19 mouse cellular contexts compared by ENCODE assay signal in the genomic region with DNA sequence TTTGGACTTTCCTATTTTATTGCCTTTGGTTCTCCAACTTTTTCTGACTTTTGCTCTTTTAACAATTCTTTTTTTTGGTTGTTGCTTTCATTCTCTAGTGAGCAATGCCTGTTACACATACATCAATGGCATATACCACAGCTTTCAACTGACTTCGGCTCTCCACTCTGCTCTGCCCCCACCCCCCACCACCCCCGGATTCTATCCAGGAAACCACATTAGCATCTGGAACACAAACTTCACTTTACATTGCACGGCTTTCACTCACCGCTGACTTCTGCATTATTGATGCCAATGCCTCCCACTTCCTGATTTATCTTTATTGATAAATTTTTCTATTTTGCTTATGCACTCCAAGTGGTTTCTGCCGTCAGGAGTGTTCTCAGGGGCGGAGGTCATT.
DNase-seq lines count a peak whose midpoint lies in the region; ATAC-seq lines count a peak whose summit lies in the region.
"Had no signal": no experiment of that assay in that cellular context is flagged by ENCODE, and none has a peak within 500 bp of the region (broad histone marks: within the 10 kb centered on the region; RNA-seq: fewer than 3 reads in every experiment).

No protein-coding gene starts in this region.

- intact Hi-C loops in left cerebral cortex, postnatal 10 days (cut with DNase I): no loop called here

- peak; percentile 5 for DNase-seq in CD4-positive helper T cell, adult 2 months (ENCODE audit: low read depth, low spot score)
- DNase-seq in naive thymus-derived CD4-positive, alpha-beta T cell, adult 2 months (ENCODE audit: low read depth): peak; percentile 3
- DNase-seq in lung, postnatal 25 days (ENCODE audit: low spot score): no peak
- DNase-seq in left cerebral cortex, postnatal 10 days (ENCODE audit: extremely low spot score in 1 of 2, low spot score in 2 of 2): no peak
- DNase-seq: adrenal gland, postnatal 14 days; cerebellum, adult 2 months; heart, adult 2 months; heart, postnatal 14 days had no signal

- H3K36me3 ChIP-seq in intestine, embryonic 16.5 days (ENCODE audit: control insufficient read depth, insufficient read depth, low read length): no peaks in the 10 kb centered on the region
- H3K36me3 ChIP-seq in intestine, embryonic 15.5 days: no peaks in the 10 kb centered on the region
- H3K36me3 ChIP-seq: embryonic facial prominence, embryonic 12.5 days; forebrain, embryonic 15.5 days; heart, embryonic 15.5 days; hindbrain, embryonic 10.5 days had no signal

- 44% methylated on average over 6 of the region's 6 CpGs for WGBS in intestine, embryonic 16.5 days
- WGBS in intestine, embryonic 15.5 days: 41% methylated on average over 6 of the region's 6 CpGs

- H3K27me3 ChIP-seq in intestine, embryonic 16.5 days (replicated peaks; ENCODE audit: control insufficient read depth, insufficient read depth, low read length): no peaks in the 10 kb centered on the region
- H3K27me3 ChIP-seq in intestine, embryonic 15.5 days (replicated peaks): no peaks in the 10 kb centered on the region
- H3K27me3 ChIP-seq: embryonic facial prominence, embryonic 12.5 days; forebrain, embryonic 15.5 days; heart, embryonic 15.5 days; Patski had no signal

- no peaks in the 10 kb centered on the region for H3K9me3 ChIP-seq in intestine, embryonic 16.5 days (ENCODE audit: control insufficient read depth, low read length)
- no peaks in the 10 kb centered on the region for H3K9me3 ChIP-seq in intestine, embryonic 15.5 days
- H3K9me3 ChIP-seq: embryonic facial prominence, embryonic 12.5 days; forebrain, embryonic 15.5 days; heart, embryonic 15.5 days; hindbrain, embryonic 10.5 days had no signal

- ATAC-seq in intestine, embryonic 16.5 days: no peak
- ATAC-seq in intestine, embryonic 15.5 days: no peak
- peak; percentile 95 for ATAC-seq in granulocyte monocyte progenitor cell, adult 5-6 weeks (replicated peaks; ENCODE audit: poor library complexity, severe bottlenecking)
- ATAC-seq: activated CD4-positive, CD25-positive, alpha-beta regulatory T cell, adult 4 months had no signal

- peak overlapping the region; percentile 41 for H3K27ac ChIP-seq in intestine, embryonic 16.5 days (ENCODE audit: low read length)
- no peak overlapping the region for H3K27ac ChIP-seq in intestine, embryonic 15.5 days
- H3K27ac ChIP-seq: embryonic facial prominence, embryonic 12.5 days; forebrain, embryonic 15.5 days; heart, adult 2 months; heart, embryonic 15.5 days; hindbrain, embryonic 10.5 days; hindbrain, embryonic 14.5 days had no signal

- H3K9ac ChIP-seq in intestine, embryonic 16.5 days (ENCODE audit: low read depth, low read length): no peak overlapping the region
- no peak overlapping the region for H3K9ac ChIP-seq in intestine, embryonic 15.5 days
- H3K9ac ChIP-seq: embryonic facial prominence, embryonic 12.5 days; forebrain, embryonic 15.5 days; heart, embryonic 15.5 days; hindbrain, embryonic 14.5 days had no signal

- H3K4me2 ChIP-seq in intestine, embryonic 16.5 days (ENCODE audit: low read depth, low read length): no peak overlapping the region
- H3K4me2 ChIP-seq in intestine, embryonic 15.5 days (replicated peaks): no peak overlapping the region
- H3K4me2 ChIP-seq: embryonic facial prominence, embryonic 12.5 days; forebrain, embryonic 15.5 days; heart, embryonic 11.5 days; heart, embryonic 15.5 days; hindbrain, embryonic 14.5 days had no signal

- H3K4me1 ChIP-seq in intestine, embryonic 16.5 days (ENCODE audit: control insufficient read depth, insufficient read depth, low read length): 0 out of 2 replicates have a peak, but pooled peaks cover 3% of the 10 kb centered on the region
- peaks cover 3% of the 10 kb centered on the region; the same call in 1 of the 2 replicates for H3K4me1 ChIP-seq in intestine, embryonic 15.5 days (replicated peaks)

- no peak overlapping the region for H3K4me3 ChIP-seq in intestine, embryonic 16.5 days (ENCODE audit: low read length)
- no peak overlapping the region for H3K4me3 ChIP-seq in intestine, embryonic 15.5 days (replicated peaks)
- H3K4me3 ChIP-seq: embryonic facial prominence, embryonic 12.5 days; forebrain, embryonic 15.5 days; heart, adult 2 months; heart, embryonic 15.5 days; hindbrain, embryonic 10.5 days had no signal

Comparison
In these comparisons a context has a peak if more than half of its experiments do, and no peak if none do; other contexts are left out.
1. DNase-seq: peak in CD4-positive helper T cell, adult 2 months (single experiment) and naive thymus-derived CD4-positive, alpha-beta T cell, adult 2 months (single experiment); none in lung, postnatal 25 days (single experiment) and left cerebral cortex, postnatal 10 days (0 of 2).